Mouse (Mus musculus) cerebellum, postnatal 14 days (tissue): ENCODE measurements at regions not wholly inside any gene's neighbourhood (a gene's known extent, or its start where the extent isn't known, plus 50 kb on each side); places are given as distances from the start of the nearest gene placed in this dataset.

Experiments
- DNase-seq, 2 experiments: peaks; one replicate each; pipeline ENCODE4 v3.0.0; 2021; ENCODE audit warnings: mixed read lengths in 2 of 2

- DNase-seq = no peak
Observed at GRCm38 (mm10) chr1:119305315-119305976, 116.6 kb downstream of the Inhbb start.

DNA sequence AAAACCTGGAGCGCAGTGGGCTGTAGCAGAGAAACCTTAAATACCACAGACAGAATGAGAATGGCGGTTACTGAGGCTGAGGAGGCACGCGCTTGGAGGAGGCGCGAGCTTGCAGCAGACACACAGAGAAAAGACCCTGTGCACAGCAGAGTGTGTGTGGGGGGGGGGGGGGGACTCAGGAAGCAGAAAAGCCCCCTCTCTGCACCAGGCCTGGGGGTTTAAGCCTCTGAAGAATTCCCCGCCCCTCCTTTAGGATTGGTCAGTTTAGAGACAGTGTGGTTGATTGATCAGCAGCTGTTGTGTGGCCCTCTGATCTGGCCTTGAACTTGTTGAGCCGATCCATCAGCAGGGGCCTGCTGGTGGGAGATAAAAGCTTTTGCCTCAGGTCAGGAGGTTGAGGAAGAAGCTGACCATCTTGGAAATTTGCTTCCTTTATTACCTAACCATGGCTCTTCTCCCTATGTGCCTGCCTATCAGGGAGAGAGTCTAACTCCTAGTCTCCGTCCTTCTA, 117.5 kb downstream of the Inhbb start:
- DNase-seq = no peak

DNA sequence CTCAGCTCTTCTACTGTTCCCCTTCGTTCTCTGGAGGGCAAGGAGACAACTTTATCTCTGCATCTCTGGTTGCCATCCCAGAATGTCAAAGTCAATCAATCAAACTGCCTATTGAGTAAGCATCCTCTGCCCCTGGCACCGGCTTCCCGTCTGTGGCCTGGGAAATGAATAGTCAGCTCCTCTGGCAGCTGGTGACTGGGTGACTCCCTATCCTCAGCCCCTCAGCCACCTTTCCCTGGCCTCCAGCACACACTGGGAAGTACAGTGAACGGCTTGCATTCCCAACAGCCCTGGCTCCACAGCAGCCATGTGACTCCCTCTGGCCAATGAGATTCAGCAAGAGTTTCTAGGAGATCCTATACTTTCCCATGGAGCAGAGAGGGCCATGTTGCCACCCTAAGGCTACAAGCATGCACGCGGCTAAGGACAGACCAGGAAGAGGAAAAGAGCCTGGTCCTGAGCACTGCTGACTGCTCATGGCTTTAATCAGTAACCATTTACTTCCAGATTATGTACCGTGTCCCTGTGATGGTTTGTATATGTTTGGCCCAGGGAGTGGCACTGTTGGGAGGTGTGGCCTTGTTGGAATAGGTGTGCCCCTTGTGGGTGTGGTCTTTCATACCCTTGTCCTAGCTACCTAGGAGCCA, 119.6 kb downstream of the Inhbb start:
- peak; percentile 56 to 67 for DNase-seq

DNA sequence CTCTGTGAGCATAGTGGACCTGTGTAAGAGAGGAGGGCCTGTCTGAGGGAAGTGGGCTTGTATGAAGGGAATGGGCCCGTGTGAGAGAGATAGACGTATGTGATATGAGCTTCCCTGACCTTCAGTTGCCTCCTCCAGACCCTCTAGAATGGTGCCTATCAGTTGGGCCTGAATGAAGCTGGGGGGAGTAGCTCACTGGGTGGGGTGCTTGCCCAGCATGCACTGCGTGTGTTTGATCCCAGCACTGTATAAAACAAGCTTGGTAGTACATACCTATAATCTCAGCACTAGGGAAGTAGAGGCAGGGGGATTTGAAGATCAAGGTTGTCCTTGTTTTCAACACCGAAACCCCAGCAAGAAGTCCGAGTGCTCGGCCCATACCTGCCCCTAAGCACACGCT, 120.1 kb downstream of the Inhbb start:
- no peak for DNase-seq

GRCm38 (mm10) chr1:119301258-119301657, 120.8 kb downstream of the Inhbb start:
- no peak for DNase-seq

- DNase-seq = no peak
Observed at GRCm38 (mm10) chr1:119299842-119300752, 122.0 kb downstream of the Inhbb start.

GRCm38 (mm10) chr1:119298696-119299230, 123.3 kb downstream of the Inhbb start:
- DNase-seq = no peak

DNA sequence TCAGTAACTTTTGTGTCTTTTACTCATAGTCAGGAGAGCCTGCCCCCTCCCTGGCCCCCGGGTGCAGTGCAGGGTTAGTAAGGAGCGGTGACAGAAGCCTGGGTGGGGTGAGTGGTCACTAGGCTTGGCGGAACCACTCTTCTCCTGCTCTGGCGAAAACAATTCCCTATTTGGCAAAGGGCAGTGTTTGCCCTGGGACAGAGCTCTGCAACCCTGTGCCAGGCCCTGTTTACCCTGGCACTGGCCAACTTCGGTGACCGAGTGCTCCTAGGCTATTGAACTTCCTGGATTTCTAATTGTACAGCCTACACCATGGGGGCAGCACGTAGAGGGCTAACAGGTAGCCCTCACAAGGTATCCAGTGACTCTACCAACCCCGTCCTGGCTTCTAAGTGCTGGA, 126.9 kb downstream of the Inhbb start:
- no peak for DNase-seq

DNA sequence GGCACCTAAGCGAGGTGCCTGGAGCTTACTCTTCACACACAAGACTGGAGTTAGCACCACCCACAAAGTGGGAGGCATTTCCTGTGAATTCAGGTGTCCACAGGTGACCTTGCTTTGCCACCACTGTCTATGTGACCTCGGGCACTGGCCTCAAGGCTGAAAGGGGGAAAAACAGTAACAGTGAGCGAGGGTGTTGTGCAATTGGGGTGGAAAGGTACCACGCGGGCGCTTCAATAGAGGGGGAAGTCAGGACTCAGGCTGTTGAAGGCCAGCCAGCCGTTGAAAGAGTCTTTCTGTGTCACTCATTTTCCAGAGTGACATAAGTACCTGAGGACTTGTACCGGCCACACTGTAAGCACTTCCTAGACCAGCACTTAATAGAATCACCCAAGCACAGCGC, 128.2 kb downstream of the Inhbb start:
- DNase-seq = no peak

- peak; percentile 100 for DNase-seq
Observed at GRCm38 (mm10) chr1:119292216-119292615, 129.8 kb downstream of the Inhbb start.

- DNase-seq = peak in 1 of 2 experiments; percentile 27
Observed at GRCm38 (mm10) chr1:119290165-119290916, 131.7 kb downstream of the Inhbb start.

DNA sequence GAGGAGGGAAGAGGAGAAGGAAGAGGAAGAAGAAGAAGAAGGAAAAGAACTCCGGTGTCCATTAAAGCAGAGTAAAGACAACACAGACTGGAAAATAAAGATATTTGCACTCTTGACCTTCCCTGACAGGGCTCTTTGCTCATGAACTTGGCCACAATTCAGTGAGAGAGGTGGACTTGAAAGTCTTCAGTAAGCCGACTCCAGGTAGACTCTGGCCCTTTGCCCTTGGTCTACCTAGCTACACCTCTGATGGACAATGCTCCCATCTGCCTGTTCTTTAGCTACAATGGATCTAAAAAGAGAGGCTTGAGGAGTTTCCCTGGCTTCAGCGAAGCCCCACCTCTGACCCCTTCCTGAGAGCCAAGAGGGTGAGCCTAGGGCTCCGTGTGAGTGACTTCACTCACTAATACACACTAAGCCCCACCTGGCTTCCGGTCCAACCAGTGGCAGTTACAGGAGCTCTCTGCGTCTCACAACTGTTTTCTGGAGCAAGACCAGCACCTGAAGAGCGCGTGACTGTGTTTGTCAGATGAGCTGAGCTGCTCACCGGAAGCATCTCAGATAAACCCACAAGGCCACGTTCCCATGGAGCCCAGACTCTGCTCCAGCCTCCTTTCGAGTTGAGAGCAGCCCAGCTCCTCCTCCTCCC, 132.4 kb downstream of the Inhbb start:
- no peak for DNase-seq

GRCm38 (mm10) chr1:119282416-119282815, 139.6 kb downstream of the Inhbb start:
- peak; percentile 82 for DNase-seq

DNA sequence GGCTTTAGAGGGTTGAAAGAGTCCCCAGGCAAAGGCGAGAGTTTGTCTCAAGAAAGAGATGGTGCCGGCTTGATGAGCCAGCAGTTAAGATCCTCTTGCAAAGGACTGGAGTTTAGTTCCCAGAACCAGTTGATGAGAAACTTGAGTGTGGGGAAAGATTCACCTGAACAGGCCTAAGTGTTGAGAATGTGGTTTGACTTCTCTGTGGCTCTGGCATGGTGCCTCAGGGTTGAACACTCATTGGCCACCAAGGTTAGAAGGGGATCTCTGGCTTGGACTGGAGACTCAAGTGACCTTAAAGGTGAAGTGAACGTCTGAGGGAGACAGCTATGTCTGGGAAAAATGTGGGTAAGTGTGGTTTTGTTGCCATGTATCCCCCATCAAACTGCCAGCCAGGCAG, 142.8 kb downstream of the Inhbb start:
- no peak for DNase-seq

- DNase-seq = no peak
Observed at GRCm38 (mm10) chr1:119278528-119279201, 143.4 kb downstream of the Inhbb start.

GRCm38 (mm10) chr1:119277990-119278389, 144.1 kb downstream of the Inhbb start:
- no peak for DNase-seq

- DNase-seq = no peak
Observed at GRCm38 (mm10) chr1:119266013-119266412, 156.0 kb downstream of the Inhbb start.

- DNase-seq = no peak
Observed at GRCm38 (mm10) chr1:119265192-119265891, 156.7 kb downstream of the Inhbb start.

- peak; percentile 71 to 72 for DNase-seq
Observed at GRCm38 (mm10) chr1:119259455-119259854, 162.6 kb downstream of the Inhbb start.

DNA sequence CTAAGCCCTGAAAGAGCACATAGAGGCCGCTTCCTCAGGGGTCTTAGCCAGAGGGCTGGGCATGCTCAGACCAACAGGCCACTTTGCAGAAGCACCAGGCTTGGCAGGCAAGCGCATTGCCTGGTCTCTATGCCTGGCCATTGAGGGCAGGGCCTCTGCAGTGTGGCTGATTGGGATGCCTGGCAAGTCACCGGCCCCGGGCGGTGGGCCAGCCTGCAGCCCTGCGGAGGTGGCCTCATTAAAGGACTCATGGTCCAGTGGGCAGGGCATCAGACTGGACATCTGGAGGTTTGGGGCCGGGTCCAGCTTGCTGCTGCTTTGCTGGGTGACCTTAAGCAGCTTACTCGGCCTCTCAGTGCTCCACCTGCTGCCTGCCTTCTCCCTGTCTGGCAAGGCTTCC, 165.3 kb downstream of the Inhbb start:
- DNase-seq = peak; percentile 95 to 97

GRCm38 (mm10) chr1:119256097-119256473, 166.0 kb downstream of the Inhbb start:
- DNase-seq = peak; percentile 52 to 68
